Comparison of ENCODE assay signal across 8 mouse cellular contexts in the genomic region with DNA sequence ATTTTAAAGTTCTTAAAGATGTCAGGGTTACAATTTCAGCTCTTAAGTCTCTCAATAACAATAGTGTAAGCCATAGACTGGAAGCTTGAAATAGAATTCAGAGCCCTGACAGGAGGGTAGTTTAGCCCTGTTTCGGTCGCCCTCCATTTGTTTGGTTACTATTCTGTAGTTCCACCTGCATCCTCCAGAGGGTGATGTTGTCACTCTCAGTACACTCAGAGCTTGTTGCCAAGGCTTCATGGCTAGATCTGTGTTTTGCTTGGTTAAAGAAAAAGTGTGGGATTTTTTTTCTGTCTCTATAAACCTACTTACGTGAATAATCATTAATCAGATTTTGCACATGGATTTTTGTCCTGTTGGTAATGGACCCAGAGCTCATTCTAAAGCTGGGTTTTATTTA. TPM values are rescaled to one million over a fixed set of nuclear protein-coding genes. Genes with fewer than 3 reads are reported as not detected.
DNase-seq lines count a peak whose midpoint lies in the region; ATAC-seq and TF ChIP-seq lines count a peak whose summit lies in the region.

No protein-coding gene starts in this region.

- H3K9ac ChIP-seq in limb, embryonic 14.5 days (ENCODE audit: low read depth, low read length, severe bottlenecking) = no peak overlapping the region

- TF ChIP-seq CTCF in gastrocnemius, adult 2 months (IDR thresholded peaks at IDR 0.05) = peak; percentile 88

- H3K4me1 ChIP-seq in limb, embryonic 14.5 days (ENCODE audit: control insufficient read depth, insufficient read depth, low read length) = 0 out of 2 replicates have a peak, but pooled peaks cover 3% of the 10 kb centered on the region

- 31% methylated on average over 3 of the region's 3 CpGs for WGBS in limb, embryonic 14.5 days

- H3K4me2 ChIP-seq in limb, embryonic 14.5 days (replicated peaks; ENCODE audit: low read depth, low read length, severe bottlenecking) = no peak overlapping the region

- H3K4me3 ChIP-seq in gastrocnemius, adult 2 months = no peak overlapping the region
- H3K4me3 ChIP-seq in limb, embryonic 14.5 days (replicated peaks; ENCODE audit: low read length) = no peak overlapping the region

- no peaks in the 10 kb centered on the region for H3K9me3 ChIP-seq in limb, embryonic 14.5 days (ENCODE audit: control insufficient read depth, low read length)

- no peaks in the 10 kb centered on the region for H3K27me3 ChIP-seq in limb, embryonic 14.5 days (ENCODE audit: control insufficient read depth, insufficient read depth, low read length)

- no peaks in the 10 kb centered on the region for H3K36me3 ChIP-seq in limb, embryonic 14.5 days (ENCODE audit: control insufficient read depth, insufficient read depth, low read length)

- intact Hi-C loops in gastrocnemius, adult 2 months (cut with DNase I) = loop anchor here (1.0 to 10.0 kb wide), 3 partner anchors 162 to 336 kb away; no protein-coding TSS in a partner anchor

- peak; percentile 46 for DNase-seq in urinary bladder, postnatal 25 days (ENCODE audit: low spot score)
- DNase-seq in urinary bladder, postnatal 10 days (ENCODE audit: low spot score) = no peak
- peak; percentile 44 for DNase-seq in c-Kit-positive CD71-positive TER-119-negative erythroid progenitor cells, embryonic 14.5 days (ENCODE audit: low read depth)
- DNase-seq in gastrocnemius, adult 2 months = peak; percentile 35
- peak; percentile 36 for DNase-seq in kidney, adult 18-20 months
- DNase-seq in limb, embryonic 14.5 days (ENCODE audit: low spot score) = peak; percentile 70
- peak; percentile 27 to 54 for DNase-seq in natural killer cell, adult 2 months (ENCODE audit: low spot score in 2 of 2)
- DNase-seq in ovary, postnatal 10 days (ENCODE audit: low spot score) = no peak

- no peak for TF ChIP-seq POLR2A in limb, embryonic 14.5 days (IDR thresholded peaks at IDR 0.05; ENCODE audit: borderline replicate concordance, extremely low read depth, insufficient read depth, insufficient read length)

- H3K27ac ChIP-seq in gastrocnemius, adult 2 months = no peak overlapping the region
- no peak overlapping the region for H3K27ac ChIP-seq in limb, embryonic 14.5 days (replicated peaks; ENCODE audit: low read depth, low read length)

- peak; percentile 50; the same call in 1 of the 2 replicates for ATAC-seq in limb, embryonic 14.5 days (ENCODE audit: low FRiP score, low read depth)

RNA-seq across cellular contexts. Expression of gene Efhc1, which starts 12.4 kb away (rescaled TPM):
- under 1 TPM; 0.18 to 0.50 TPM for total RNA-seq in gastrocnemius, adult 2 months (2021)
- 3.1 and 5.2 TPM in 2 replicates for polyA plus RNA-seq in limb, embryonic 14.5 days (2012; rRNA removed)
- polyA plus RNA-seq in limb, embryonic 14.5 days (2014; fragmentation: Nextera tagmentation; extraction: Ambion mirVana) = 2.7 and 3.7 TPM in 2 replicates

RNA-seq across cellular contexts. Expression of gene Paqr8, which starts 48.6 kb away (rescaled TPM):
- total RNA-seq in gastrocnemius, adult 2 months (2021) = under 1 TPM; 0.36 to 0.73 TPM
- polyA plus RNA-seq in limb, embryonic 14.5 days (2012; rRNA removed) = 5.7 and 10.9 TPM in 2 replicates
- 6.4 and 7.9 TPM in 2 replicates for polyA plus RNA-seq in limb, embryonic 14.5 days (2014; fragmentation: Nextera tagmentation; extraction: Ambion mirVana)

Comparison
In these comparisons a context has a peak if more than half of its experiments do, and no peak if none do; other contexts are left out.
1. DNase-seq: peak in urinary bladder, postnatal 25 days (single experiment), c-Kit-positive CD71-positive TER-119-negative erythroid progenitor cells, embryonic 14.5 days (single experiment), gastrocnemius, adult 2 months (single experiment), kidney, adult 18-20 months (single experiment), limb, embryonic 14.5 days (single experiment) and natural killer cell, adult 2 months (2 of 2); none in urinary bladder, postnatal 10 days (single experiment) and ovary, postnatal 10 days (single experiment).